Mouse (Mus musculus) gastrocnemius, postnatal 25 days (tissue): ENCODE measurements at regions not wholly inside any gene's neighbourhood (a gene's known extent, or its start where the extent isn't known, plus 50 kb on each side); places are given as distances from the start of the nearest gene placed in this dataset.

Experiments
- DNase-seq: peaks from one replicate; pipeline ENCODE4 v3.0.0; 2022
- microRNA-seq, 2 experiments: library from miRNA; unstranded; fragments of <30 nt; microRNA quantifications; one replicate each; pipeline ENCODE4 v1.2.0; 2021; ENCODE audit warnings: borderline replicate concordance in 2 of 2

DNA sequence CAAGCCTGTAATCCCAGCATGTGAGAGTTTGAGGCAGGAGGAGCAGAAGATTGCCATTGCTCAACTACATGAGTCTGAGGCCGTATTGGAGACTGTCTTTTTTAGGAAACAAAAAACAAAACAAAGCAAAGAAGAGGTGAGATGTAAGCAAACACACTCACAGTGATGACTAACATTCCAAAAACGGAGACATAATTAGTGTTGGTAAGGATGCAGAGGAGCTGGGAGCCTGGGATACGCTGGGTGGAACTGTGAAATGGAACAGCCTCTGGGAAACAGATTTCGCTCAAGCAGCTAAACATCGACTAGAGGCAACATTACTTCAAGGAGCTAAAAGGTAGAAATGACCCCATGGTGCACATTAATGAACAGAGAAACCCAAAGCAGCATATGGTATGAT, 68.3 kb upstream of the Lrig1 start:
- DNase-seq: no peak

- no peak for DNase-seq
These were observed 65.8 kb upstream of the Lrig1 start for GRCm38 (mm10) chr6:94765724-94766123.

DNA sequence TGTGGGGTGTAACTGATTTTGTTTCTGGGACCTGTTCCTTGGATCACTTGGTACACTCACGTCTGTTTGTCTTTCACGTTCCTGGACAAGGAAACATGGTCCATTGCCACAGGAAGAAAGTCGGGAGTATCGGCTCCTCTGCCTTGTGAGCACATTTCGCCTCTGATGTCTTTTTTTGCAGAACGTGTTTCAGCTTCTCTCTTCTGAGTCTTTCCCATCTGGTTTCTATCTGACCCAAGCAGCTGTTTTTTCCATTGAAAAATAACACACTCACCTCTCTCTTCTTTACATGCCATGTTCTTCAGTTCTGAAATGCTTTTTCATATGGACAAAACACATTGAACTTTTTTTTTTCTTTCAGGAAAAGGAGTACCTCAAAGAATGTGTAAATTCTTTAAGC, 61.4 kb upstream of the Lrig1 start:
- DNase-seq: peak; percentile 16

DNA sequence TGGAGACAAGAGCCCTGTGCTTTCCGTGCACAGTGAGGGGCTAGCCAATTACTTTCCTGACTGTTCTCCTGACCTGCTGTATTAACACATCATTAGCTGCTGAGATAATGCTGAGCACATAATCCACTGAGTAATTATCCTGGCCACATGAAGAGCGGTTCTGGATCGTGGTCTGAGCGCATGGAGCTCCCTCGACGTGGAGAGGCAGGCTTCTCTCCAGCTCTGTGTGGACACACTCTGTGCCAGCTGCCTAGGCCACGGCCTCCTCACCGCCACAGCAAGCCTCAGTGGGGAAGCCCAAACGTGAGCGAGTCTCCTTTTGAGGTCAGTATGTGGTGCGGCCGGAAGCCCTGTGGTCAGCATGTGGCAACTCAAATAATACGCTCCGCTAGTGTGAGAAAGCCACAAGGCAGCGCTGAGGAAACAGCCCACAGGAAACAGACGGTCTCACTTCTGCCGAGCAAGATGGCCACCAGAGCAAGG, 60.7 kb upstream of the Lrig1 start:
- DNase-seq: no peak

DNA sequence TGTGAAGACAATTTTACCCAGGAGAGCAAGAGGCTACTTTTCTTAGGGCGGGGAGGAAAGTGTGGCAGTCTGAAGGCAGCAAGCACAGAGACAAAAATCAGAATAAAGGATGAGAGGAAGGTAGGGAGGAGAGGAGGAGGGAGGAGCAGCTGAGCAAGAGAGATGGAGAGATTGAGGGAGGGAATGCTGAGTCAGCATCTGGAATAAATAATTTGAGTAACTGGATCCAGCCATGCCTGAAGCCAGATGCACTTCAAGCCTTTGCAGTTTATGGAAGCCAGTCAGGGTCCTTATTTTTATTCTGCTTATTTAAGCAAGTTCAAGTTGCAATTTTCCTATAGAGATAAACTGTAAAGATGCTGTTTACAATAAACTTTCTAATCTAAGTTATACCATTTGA, 59.7 kb upstream of the Lrig1 start:
- DNase-seq: no peak

DNA sequence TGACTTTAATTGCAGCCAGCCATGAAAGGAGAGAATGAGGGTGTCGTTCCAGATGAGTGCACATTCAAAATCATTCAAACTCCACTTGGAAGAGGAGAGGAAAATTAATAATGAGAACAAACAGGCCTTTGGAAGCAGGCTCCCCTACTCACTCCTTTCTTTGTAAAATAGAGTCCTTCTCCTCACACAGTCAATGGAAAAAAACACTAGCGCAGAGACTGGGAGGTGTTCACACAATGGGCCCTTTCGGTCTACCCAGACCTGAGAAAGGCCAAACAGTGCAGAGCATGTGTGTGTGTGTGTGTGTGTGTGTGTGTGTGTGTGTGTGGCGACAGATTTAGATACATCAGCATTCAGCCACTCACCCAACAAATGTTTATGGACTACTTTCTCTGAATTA, 56.0 kb upstream of the Lrig1 start:
- no peak for DNase-seq

- DNase-seq: no peak
These were observed 55.4 kb upstream of the Lrig1 start for GRCm38 (mm10) chr6:94755297-94755831.

DNA sequence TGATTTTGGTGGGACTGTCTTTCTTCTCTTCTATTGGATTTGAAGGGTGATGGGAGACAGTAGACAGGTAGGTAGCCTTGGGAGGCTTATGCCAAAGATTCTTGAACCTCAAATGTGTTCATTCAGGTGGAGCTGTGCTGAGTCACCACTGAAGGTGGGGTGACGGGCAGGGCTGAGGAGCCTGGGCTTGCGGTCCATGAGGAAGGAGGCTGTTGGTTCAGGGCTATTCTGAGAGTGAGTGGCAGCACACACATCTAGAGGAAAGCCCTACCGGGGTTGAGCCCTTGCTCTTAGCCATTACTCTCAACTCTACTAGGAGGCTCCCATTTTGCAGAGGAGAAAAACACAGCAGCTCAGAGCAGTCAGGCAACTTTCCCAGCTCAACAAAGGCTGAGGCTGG, 54.6 kb upstream of the Lrig1 start:
- no peak for DNase-seq

DNA sequence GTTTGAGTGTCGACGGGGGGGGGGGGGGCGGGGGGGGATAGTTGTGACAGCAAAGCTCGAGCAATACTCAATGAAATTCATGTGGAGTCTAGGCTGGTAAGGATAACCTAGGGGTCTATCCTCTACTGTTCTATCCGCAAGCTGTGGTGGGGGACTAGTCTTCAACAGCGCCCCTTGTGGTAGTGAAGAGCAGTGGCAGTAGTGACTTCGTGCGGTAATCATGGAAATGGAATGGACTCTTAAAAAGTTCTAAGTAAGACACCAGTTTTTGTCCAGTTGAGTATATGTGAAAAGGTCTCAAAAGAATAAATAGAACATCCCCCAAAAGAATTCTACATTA, 51.1 kb upstream of the Lrig1 start:
- no peak for DNase-seq

- DNase-seq: no peak
These were observed 50.5 kb upstream of the Lrig1 start for GRCm38 (mm10) chr6:94750228-94751100.

Small RNA genes in the stretch of these regions (microRNA-seq; reads per million reads assigned to microRNA genes)
- gene Gm23364: 0 reads per million in 2 experiments
